Mouse (Mus musculus) stomach, postnatal 0 days (tissue): ENCODE results near the gene Stk11. TPM values are rescaled to one million over a fixed set of nuclear protein-coding genes. Genes with fewer than 3 reads are reported as not detected.
A peak's percentile ranks its signal among the peaks of the same experiment; 100 is the strongest.

Source experiments
- ATAC-seq: fragments of 200-750 bp; cut with Nextera tagmentation; 2 replicates; pipeline ENCODE4 v1.8.0; 2017; ENCODE audit not compliant: low FRiP score, low TSS enrichment
- DNase-seq: peaks from one replicate; pipeline ENCODE4 v3.0.0-alpha.2; 2016; ENCODE audit warnings: low spot score
- H3K27ac ChIP-seq: fragments of 300-500 bp; sonication (generic); replicated peaks from 2 replicates; pipeline ENCODE4 v1.5.1; 2014; ENCODE audit warnings: mild to moderate bottlenecking, control low read depth
- H3K27me3 ChIP-seq: fragments of 300-500 bp; sonication (generic); 2 replicates; pipeline ENCODE4 v1.6.1; 2014; ENCODE audit warnings: low read length; ENCODE audit not compliant: control insufficient read depth, insufficient read depth
- H3K36me3 ChIP-seq: fragments of 300-500 bp; sonication (generic); 2 replicates; pipeline ENCODE4 v1.6.1; 2014; ENCODE audit warnings: low read length, mixed read lengths; ENCODE audit not compliant: control insufficient read depth, insufficient read depth
- H3K4me1 ChIP-seq: fragments of 300-500 bp; sonication (generic); replicated peaks from 2 replicates; pipeline ENCODE4 v1.6.1; 2014; ENCODE audit warnings: antibody characterized with exemption; ENCODE audit not compliant: control insufficient read depth, insufficient read depth
- H3K4me2 ChIP-seq: fragments of 300-500 bp; sonication (generic); replicated peaks from 2 replicates; pipeline ENCODE4 v1.6.1; 2014; ENCODE audit warnings: low read depth, mild to moderate bottlenecking, control low read depth, moderate library complexity
- H3K4me3 ChIP-seq: fragments of 300-500 bp; sonication (generic); 2 replicates; pipeline ENCODE4 v1.5.1; 2014; ENCODE audit warnings: low read depth, low read length, control low read depth
- H3K9ac ChIP-seq: fragments of 300-500 bp; sonication (generic); 2 replicates; pipeline ENCODE4 v1.6.1; 2014; ENCODE audit warnings: mild to moderate bottlenecking, low read length, control low read depth, mixed read lengths
- H3K9me3 ChIP-seq: fragments of 300-500 bp; sonication (generic); 2 replicates; pipeline ENCODE4 v1.6.1; 2016; ENCODE audit warnings: low read length; ENCODE audit not compliant: control insufficient read depth
- CTCF ChIP-seq: IDR thresholded peaks from 2 replicates; pipeline ENCODE4 v1.5.1; 2016; ENCODE audit warnings: antibody characterized with exemption, low read depth, mild to moderate bottlenecking, moderate library complexity
- EP300 ChIP-seq: optimal IDR thresholded peaks from 2 replicates; pipeline ENCODE3; 2016; ENCODE audit warnings: antibody characterized with exemption
- WGBS: fragments of 180-500 bp; shearing (Covaris S2); extraction: QIAGEN DNeasy Blood & Tissue Kit; methylation state at CpG from one replicate; pipeline ENCODE4 v1.1.7; 2014; 5-methylcytosine and 5-hydroxymethylcytosine counted together
- polyA plus RNA-seq: library from polyadenylated mRNA; unstranded; fragments of >200 nt; fragmentation: Nextera tagmentation; extraction: Ambion mirVana; gene quantifications from 2 replicates; pipeline ENCODE4 v1.2.1, GENCODE M21; 2015

The Stk11 gene
- polyA plus RNA-seq, 1 experiment from 2014 or later, result 10.3 TPM

DNA sequence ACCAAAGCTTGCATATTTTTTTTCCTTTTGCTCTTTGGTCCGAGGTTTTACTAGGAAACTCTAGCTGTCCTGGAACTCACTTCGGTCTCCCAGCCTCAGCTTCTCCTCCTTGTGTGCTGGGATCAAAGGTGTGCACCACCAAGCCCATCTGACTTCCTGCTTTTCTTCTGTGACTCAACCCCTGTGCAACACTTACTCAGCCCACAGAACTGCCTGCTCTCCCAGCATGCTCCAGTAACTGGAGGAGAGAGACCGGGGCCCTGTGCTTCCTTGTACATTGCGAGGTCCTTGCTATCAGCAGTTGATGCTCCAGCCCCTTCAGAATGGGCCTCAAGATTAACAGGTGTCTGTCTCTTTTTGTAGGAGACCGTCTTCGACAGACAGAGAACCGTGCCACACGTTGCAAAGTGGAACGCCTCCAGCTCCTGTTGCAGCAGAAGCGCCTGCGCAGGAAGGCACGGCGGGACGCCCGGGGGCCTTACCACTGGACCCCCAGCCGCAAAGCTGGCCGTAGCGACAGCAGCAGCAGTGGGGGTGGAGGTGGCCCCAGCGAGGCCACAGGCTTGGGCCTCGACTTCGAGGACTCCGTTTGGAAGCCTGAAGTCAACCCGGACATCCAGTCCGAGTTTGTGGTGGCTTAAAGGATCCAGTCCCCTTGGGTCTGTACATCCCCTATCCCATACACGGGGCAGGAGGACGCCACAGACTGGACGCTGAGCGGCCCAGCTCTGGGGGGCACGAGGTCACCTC is 40.6 kb downstream of the Stk11 start:
- H3K27me3 ChIP-seq, result no peaks in the 10 kb centered on the region
- no peaks in the 10 kb centered on the region for H3K9me3 ChIP-seq
- WGBS, result 75% methylated on average over 28 of the region's 29 CpGs
- DNase-seq (no peak), ATAC-seq (no peak)
- peaks cover 30% of the 10 kb centered on the region for H3K4me1 ChIP-seq
- no peak overlapping the region for H3K9ac ChIP-seq
- H3K36me3 ChIP-seq, result peaks cover 36% of the 10 kb centered on the region
- TF ChIP-seq EP300, result no peak
- TF ChIP-seq CTCF, result no peak
- H3K27ac ChIP-seq, result peak overlapping the region; percentile 76
- no peak overlapping the region for H3K4me2 ChIP-seq
- no peak overlapping the region for H3K4me3 ChIP-seq

DNA sequence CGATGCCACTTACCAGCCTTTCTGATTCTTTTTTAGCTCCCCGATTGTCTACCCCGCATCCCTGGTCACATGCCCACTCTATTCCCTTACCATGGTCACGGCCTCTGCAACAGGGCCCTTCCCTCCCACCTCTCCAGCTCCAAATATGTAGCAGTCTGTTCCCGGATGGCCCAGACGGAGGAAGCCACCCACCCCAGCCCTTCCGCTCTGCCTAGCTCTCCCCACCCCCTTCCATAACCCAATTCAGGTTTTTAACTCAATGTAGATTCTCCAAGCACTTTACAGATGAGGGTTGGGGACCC is 41.1 kb downstream of the Stk11 start:
- peak overlapping the region; percentile 76 for H3K27ac ChIP-seq
- H3K9ac ChIP-seq, result no peak overlapping the region
- no peak overlapping the region for H3K4me2 ChIP-seq
- H3K4me1 ChIP-seq, result peaks cover 29% of the 10 kb centered on the region
- H3K9me3 ChIP-seq, result no peaks in the 10 kb centered on the region
- H3K27me3 ChIP-seq, result no peaks in the 10 kb centered on the region
- peaks cover 36% of the 10 kb centered on the region for H3K36me3 ChIP-seq
- DNase-seq, result no peak
- 50% methylated on average over 7 of the region's 7 CpGs for WGBS
- no peak for ATAC-seq
- no peak overlapping the region for H3K4me3 ChIP-seq
- TF ChIP-seq EP300 (no peak), CTCF (no peak)

DNA sequence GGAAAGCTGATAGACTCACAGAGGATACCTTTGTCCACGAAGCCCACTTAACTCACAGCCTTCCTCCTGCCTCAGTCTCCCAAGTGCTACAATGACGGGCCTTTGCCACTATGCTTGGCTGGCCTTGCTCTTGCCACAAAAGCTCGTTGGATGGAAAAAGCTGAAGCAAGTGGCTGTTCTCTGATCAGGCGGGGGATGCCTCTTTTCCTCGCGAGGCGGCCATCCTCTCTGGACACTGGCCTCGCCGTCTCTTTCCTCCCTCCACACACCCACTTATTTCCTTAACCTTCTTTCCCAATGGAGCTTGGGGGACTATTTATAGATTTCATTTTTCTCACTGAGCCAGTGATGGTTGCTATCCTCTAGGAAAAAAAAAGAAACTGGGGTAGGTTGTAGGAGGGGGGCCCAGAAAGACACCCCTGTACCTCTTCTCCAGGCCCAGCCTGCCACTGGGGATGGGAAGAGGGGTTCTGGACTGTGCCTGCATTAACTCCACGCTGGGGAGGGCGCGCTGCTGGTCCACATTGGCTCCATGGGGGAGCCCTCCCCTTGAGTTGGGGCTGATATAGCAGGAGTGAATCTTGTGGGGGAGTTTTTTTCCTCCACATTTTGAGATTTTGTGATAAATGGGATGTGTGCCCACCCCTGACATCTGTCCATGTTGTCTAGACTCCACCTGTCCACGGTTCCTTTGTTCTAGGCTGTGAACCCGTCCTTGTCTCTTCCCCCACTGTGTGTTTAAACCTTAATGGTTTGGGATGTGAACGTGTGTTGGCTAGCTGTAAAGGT is 41.7 kb downstream of the Stk11 start:
- H3K9ac ChIP-seq, result no peak overlapping the region
- peaks cover 36% of the 10 kb centered on the region for H3K36me3 ChIP-seq
- peaks cover 26% of the 10 kb centered on the region for H3K4me1 ChIP-seq
- no peak for DNase-seq
- no peaks in the 10 kb centered on the region for H3K27me3 ChIP-seq
- no peak overlapping the region for H3K4me2 ChIP-seq
- H3K4me3 ChIP-seq, result no peak overlapping the region
- H3K27ac ChIP-seq, result peak overlapping the region; percentile 76
- TF ChIP-seq EP300 (no peak), CTCF (no peak)
- ATAC-seq, result no peak
- WGBS, result 61% methylated on average over 15 of the region's 15 CpGs
- no peaks in the 10 kb centered on the region for H3K9me3 ChIP-seq

DNA sequence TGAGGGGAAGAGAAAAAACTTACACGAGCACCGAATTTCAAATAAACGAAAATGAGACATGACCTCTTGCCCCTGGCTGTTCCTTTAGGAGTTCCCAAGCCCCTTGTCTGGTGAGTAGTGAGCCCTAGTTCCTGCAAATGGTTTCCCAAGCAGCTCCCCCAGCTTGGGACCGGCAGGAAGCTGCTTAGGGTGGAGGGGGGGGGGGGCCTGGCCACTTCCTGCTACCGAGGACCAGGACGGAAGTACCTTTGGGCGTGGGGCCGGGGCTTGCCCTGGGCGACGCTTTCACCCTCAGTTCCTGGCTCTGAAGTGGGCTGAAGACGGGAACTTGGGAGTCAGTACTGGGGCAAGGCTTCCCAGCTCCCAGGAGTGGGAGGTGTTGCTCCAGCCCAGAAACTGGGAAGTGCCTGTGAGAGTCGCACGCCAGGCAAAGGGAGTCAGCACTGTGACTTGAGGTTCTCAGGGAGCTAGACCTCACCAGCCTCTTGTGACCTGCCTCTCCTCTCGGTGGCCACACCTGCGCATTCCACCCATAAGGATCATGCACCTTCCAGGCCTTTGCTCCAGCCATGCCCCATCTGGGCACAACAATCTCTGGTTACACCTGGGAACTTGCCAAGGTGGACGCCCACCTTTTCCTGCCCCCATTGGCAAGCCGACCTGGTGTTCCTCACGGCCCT is 42.8 kb downstream of the Stk11 start:
- Histone ChIP-seq H3K36me3 (peaks cover 33% of the 10 kb centered on the region), H3K27ac (peak overlapping the region; percentile 97), H3K27me3 (no peaks in the 10 kb centered on the region), H3K4me1 (peaks cover 18% of the 10 kb centered on the region), H3K9ac (peak overlapping the region; percentile 31; the same call in 1 of the 2 replicates), H3K4me3 (no peak overlapping the region), H3K4me2 (peak overlapping the region; percentile 68), H3K9me3 (no peaks in the 10 kb centered on the region)
- DNase-seq (peak; percentile 84), ATAC-seq (peak; percentile 33)
- no peak for TF ChIP-seq CTCF
- TF ChIP-seq EP300, result no peak
- 7% methylated on average over 18 of the region's 18 CpGs for WGBS

DNA sequence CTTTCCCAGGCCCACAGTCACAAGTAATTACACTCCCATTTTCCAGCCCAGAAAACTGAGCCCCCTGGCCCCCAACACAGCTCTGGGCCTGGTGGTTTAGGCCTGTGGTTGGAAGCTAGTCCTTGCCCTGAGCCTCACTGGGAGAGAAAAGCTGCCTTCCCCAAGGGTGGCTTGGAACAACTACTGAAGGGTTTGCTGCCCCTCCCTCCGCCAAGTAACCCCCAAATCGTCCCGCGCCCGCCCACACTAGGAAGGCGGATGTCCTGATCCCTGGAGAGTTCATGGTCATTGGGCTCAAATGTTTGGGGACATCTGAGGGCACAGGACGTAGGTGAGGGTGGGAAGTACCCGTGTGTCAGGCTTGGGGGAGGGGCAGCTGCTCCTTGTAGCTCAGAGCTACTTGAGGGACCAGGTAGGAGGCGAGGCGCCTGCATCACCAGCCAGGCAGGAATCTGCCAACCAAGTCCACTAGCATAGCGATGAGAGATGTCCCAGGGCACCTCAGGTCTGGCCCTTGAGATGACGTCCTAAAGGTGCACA is 43.5 kb downstream of the Stk11 start:
- peak overlapping the region; percentile 28 for H3K4me3 ChIP-seq
- TF ChIP-seq EP300 (no peak), CTCF (no peak)
- peak overlapping the region; percentile 97 for H3K27ac ChIP-seq
- ATAC-seq (0 out of 2 replicates have a peak, but pooled peaks have one; percentile 4), DNase-seq (peak; percentile 66)
- H3K4me1 ChIP-seq, result peaks cover 16% of the 10 kb centered on the region
- peak overlapping the region; percentile 68 for H3K4me2 ChIP-seq
- H3K9me3 ChIP-seq, result no peaks in the 10 kb centered on the region
- H3K36me3 ChIP-seq, result peaks cover 28% of the 10 kb centered on the region
- 8% methylated on average over 12 of the region's 12 CpGs for WGBS
- peak overlapping the region; percentile 41; the same call in 1 of the 2 replicates for H3K9ac ChIP-seq
- H3K27me3 ChIP-seq, result no peaks in the 10 kb centered on the region
